Comparison of ENCODE assay signal across 26 mouse cellular contexts in genomic region chr14:116590111-116590510, GRCm38 (mm10).
A peak's percentile ranks its signal among the peaks of the same experiment; 100 is the strongest.
DNase-seq lines count a peak whose midpoint lies in the region; ATAC-seq and TF ChIP-seq lines count a peak whose summit lies in the region.
"Had no signal": no experiment of that assay in that cellular context is flagged by ENCODE, and none has a peak within 500 bp of the region (broad histone marks: within the 10 kb centered on the region; RNA-seq: fewer than 3 reads in every experiment).

No protein-coding gene starts in this region.

- intact Hi-C loops in heart, postnatal 14 days (cut with DNase I) = no loop called here

- DNase-seq in gastrocnemius, adult 18-20 months (ENCODE audit: low spot score) = peak; percentile 7
- DNase-seq in gastrocnemius, postnatal 10 days = no peak
- DNase-seq in heart, postnatal 14 days = no peak
- peak; percentile 6 for DNase-seq in 3T3-L1 (ENCODE audit: low read depth, low spot score)
- DNase-seq in CH12.LX (ENCODE audit: extremely low read depth) = peak; percentile 74
- DNase-seq in layer of hippocampus, adult 8-10 months (ENCODE audit: low spot score in 2 of 2) = no peak
- DNase-seq: adrenal gland, adult 2 months; adrenal gland, postnatal 14 days; B cell, adult 2 months; cerebellum, adult 11 months; cerebellum, adult 2 months; cerebellum, adult 9-11 months; cerebellum, postnatal 25 days; gastrocnemius, postnatal 36 days; kidney, adult 2 months had no signal

- no peak overlapping the region for H3K4me3 ChIP-seq in heart, embryonic 12.5 days
- no peak overlapping the region for H3K4me3 ChIP-seq in CH12.LX (replicated peaks in 1 of 3; ENCODE audit: low read depth in 2 of 3, low read length in 2 of 3, poor library complexity in 1 of 3)
- no peak overlapping the region for H3K4me3 ChIP-seq in kidney, embryonic 15.5 days (replicated peaks)
- H3K4me3 ChIP-seq: embryonic facial prominence, embryonic 12.5 days; embryonic facial prominence, embryonic 15.5 days; forebrain, embryonic 13.5 days; heart, embryonic 13.5 days; hindbrain, embryonic 12.5 days; hindbrain, embryonic 15.5 days had no signal

- WGBS in heart, embryonic 12.5 days = 71% methylated on average over 3 of the region's 3 CpGs
- 93% methylated on average over 3 of the region's 3 CpGs for WGBS in kidney, embryonic 15.5 days

- TF ChIP-seq POLR2A in CH12.LX (IDR thresholded peaks at IDR 0.05; ENCODE audit: low read depth, low read length) = no peak

- dilution Hi-C loops in CH12.LX (cut with MboI; ENCODE audit: extremely low pct_ligation_motif_present, extremely low pct_unique_long_range_greater_than_20kb, low sequenced_read_pairs) = no loop called here

- no peak for TF ChIP-seq EP300 in CH12.LX (IDR thresholded peaks at IDR 0.05; ENCODE audit: low read length)

- no peaks in the 10 kb centered on the region for H3K27me3 ChIP-seq in heart, embryonic 12.5 days (replicated peaks)
- H3K27me3 ChIP-seq in CH12.LX (replicated peaks) = no peaks in the 10 kb centered on the region
- no peaks in the 10 kb centered on the region for H3K27me3 ChIP-seq in kidney, embryonic 15.5 days
- H3K27me3 ChIP-seq: embryonic facial prominence, embryonic 12.5 days; embryonic facial prominence, embryonic 15.5 days; forebrain, embryonic 13.5 days; heart, embryonic 13.5 days; hindbrain, embryonic 12.5 days; hindbrain, embryonic 15.5 days; Patski had no signal

- H3K9me3 ChIP-seq in heart, embryonic 12.5 days (replicated peaks) = no peaks in the 10 kb centered on the region
- no peaks in the 10 kb centered on the region for H3K9me3 ChIP-seq in CH12.LX (replicated peaks; ENCODE audit: low read length)
- H3K9me3 ChIP-seq in kidney, embryonic 15.5 days (replicated peaks) = no peaks in the 10 kb centered on the region
- H3K9me3 ChIP-seq: embryonic facial prominence, embryonic 12.5 days; embryonic facial prominence, embryonic 15.5 days; forebrain, embryonic 13.5 days; heart, embryonic 13.5 days; hindbrain, embryonic 12.5 days; hindbrain, embryonic 15.5 days had no signal

- H3K4me2 ChIP-seq in heart, embryonic 12.5 days = no peak overlapping the region
- no peak overlapping the region for H3K4me2 ChIP-seq in CH12.LX (ENCODE audit: insufficient read depth, low read depth, poor library complexity, severe bottlenecking)
- no peak overlapping the region for H3K4me2 ChIP-seq in kidney, embryonic 15.5 days
- H3K4me2 ChIP-seq: embryonic facial prominence, embryonic 12.5 days; embryonic facial prominence, embryonic 15.5 days; forebrain, embryonic 13.5 days; heart, embryonic 13.5 days; hindbrain, embryonic 12.5 days; hindbrain, embryonic 15.5 days had no signal

- H3K27ac ChIP-seq in heart, embryonic 12.5 days (ENCODE audit: poor library complexity, severe bottlenecking) = no peak overlapping the region
- no peak overlapping the region for H3K27ac ChIP-seq in CH12.LX (ENCODE audit: insufficient read depth, low read depth)
- no peak overlapping the region for H3K27ac ChIP-seq in kidney, embryonic 15.5 days
- H3K27ac ChIP-seq: embryonic facial prominence, embryonic 12.5 days; embryonic facial prominence, embryonic 15.5 days; forebrain, embryonic 13.5 days; heart, embryonic 13.5 days; hindbrain, embryonic 12.5 days; hindbrain, embryonic 15.5 days had no signal

- no peaks in the 10 kb centered on the region for H3K4me1 ChIP-seq in heart, embryonic 12.5 days (replicated peaks)
- peaks cover 6 to 38% of the 10 kb centered on the region in 2 experiments for H3K4me1 ChIP-seq in CH12.LX (ENCODE audit: control insufficient read depth in 1 of 2, insufficient read depth in 2 of 2)
- no peaks in the 10 kb centered on the region for H3K4me1 ChIP-seq in kidney, embryonic 15.5 days
- H3K4me1 ChIP-seq: embryonic facial prominence, embryonic 12.5 days; embryonic facial prominence, embryonic 15.5 days; forebrain, embryonic 13.5 days; heart, embryonic 13.5 days; hindbrain, embryonic 12.5 days; hindbrain, embryonic 15.5 days had no signal

- no peak for TF ChIP-seq CTCF in CH12.LX (conservative IDR thresholded peaks at IDR 0.05 in 1 of 2, IDR thresholded peaks at IDR 0.05 in 1 of 2; ENCODE audit: low read depth in 2 of 2, low read length in 2 of 2)

- no peak overlapping the region for H3K9ac ChIP-seq in heart, embryonic 12.5 days
- no peak overlapping the region for H3K9ac ChIP-seq in CH12.LX (ENCODE audit: insufficient read depth, low read depth)
- no peak overlapping the region for H3K9ac ChIP-seq in kidney, embryonic 15.5 days
- H3K9ac ChIP-seq: embryonic facial prominence, embryonic 12.5 days; embryonic facial prominence, embryonic 15.5 days; forebrain, embryonic 13.5 days; heart, embryonic 13.5 days; hindbrain, embryonic 12.5 days; hindbrain, embryonic 15.5 days had no signal

- 0 out of 2 replicates have a peak, but pooled peaks have one; percentile 33 for ATAC-seq in heart, embryonic 12.5 days (ENCODE audit: insufficient number of reproducible peaks, low FRiP score)
- no peak for ATAC-seq in kidney, embryonic 15.5 days (replicated peaks; ENCODE audit: low FRiP score)
- ATAC-seq: CD4-positive, CD25-positive, alpha-beta regulatory T cell, adult 4 months; forebrain, embryonic 13.5 days; intestine, postnatal 0 days; Patski had no signal

- in situ Hi-C loops in CH12.LX (cut with MboI; ENCODE audit: low pct_ligation_motif_present, low pct_unique_long_range_greater_than_20kb, low sequenced_read_pairs) = loop anchor here (25.0 kb wide), 1 partner anchor 347 kb away; the partner anchor contains the start of gene Gpc6

- no peak for TF ChIP-seq RAD21 in CH12.LX (IDR thresholded peaks at IDR 0.05; ENCODE audit: low read depth, low read length)

- H3K79me2 ChIP-seq in CH12.LX (replicated peaks; ENCODE audit: control insufficient read depth, extremely low read depth, insufficient read depth, poor library complexity, severe bottlenecking) = no peaks in the 10 kb centered on the region

- H3K36me3 ChIP-seq in heart, embryonic 12.5 days = no peaks in the 10 kb centered on the region
- H3K36me3 ChIP-seq in CH12.LX (replicated peaks in 1 of 2; ENCODE audit: control insufficient read depth in 1 of 2, insufficient read depth in 1 of 2, low read length in 1 of 2) = no peaks in the 10 kb centered on the region
- no peaks in the 10 kb centered on the region for H3K36me3 ChIP-seq in kidney, embryonic 15.5 days
- H3K36me3 ChIP-seq: embryonic facial prominence, embryonic 12.5 days; embryonic facial prominence, embryonic 15.5 days; heart, embryonic 13.5 days; hindbrain, embryonic 12.5 days; hindbrain, embryonic 15.5 days had no signal

TF ChIP-seq in CH12.LX, 34 proteins besides CTCF, POLR2A, EP300 and RAD21:
- TF ChIP-seq BHLHE40 (IDR thresholded peaks at IDR 0.05; ENCODE audit: low read depth, low read length) (peak; percentile 6; the same call in 1 of the 2 replicates), MAZ (IDR thresholded peaks at IDR 0.05; ENCODE audit: low read depth, low read length) (no peak)

Comparison
In these comparisons a context has a peak if more than half of its experiments do, and no peak if none do; other contexts are left out.
1. DNase-seq: peak in gastrocnemius, adult 18-20 months (single experiment), 3T3-L1 (single experiment) and CH12.LX (single experiment); none in gastrocnemius, postnatal 10 days (single experiment), heart, postnatal 14 days (0 of 2) and layer of hippocampus, adult 8-10 months (0 of 2).